Mouse (Mus musculus): ENCODE measurements around the gene Mapk6.
"Not testable (repeated sequence)": the region's sequence is repeated elsewhere in the genome, so short reads cannot be mapped to it uniquely, and the experiment has no call there.

Gene Mapk6

DNA sequence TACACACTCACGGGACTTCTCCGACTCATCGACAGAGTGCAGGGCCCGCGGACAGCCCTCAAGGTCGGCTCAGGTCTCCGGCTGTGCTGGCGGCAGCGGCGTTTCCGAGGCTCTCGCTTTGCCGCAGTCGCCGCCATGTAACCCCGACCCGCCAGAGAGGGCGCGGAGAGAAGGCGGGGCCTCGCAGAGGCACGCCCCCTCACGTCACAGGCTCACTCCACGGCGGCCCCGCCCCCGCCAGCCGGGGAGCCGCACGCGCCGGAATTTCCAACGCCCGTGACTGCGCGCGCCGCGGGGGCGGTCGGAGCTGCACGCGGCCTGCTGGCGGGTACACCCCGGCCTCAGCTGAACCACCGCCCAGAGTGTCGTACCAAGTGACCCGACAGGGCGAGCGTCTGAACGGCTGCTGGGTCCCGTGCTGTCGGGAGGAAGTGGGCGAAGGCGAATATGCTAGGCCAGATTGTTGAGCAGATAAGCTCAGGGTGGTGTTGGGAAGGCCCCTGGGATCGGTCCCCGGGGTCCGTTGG lies at the start of gene Mapk6:
Gene Mapk6 (minus strand): TSS at position 154 of the 527 bp plus-strand sequence.
- peak; percentile 99 for DNase-seq

- no peak for DNase-seq
Measured at GRCm38 (mm10) chr9:75455684-75456083, 45.9 kb upstream of the Mapk6 start.

DNA sequence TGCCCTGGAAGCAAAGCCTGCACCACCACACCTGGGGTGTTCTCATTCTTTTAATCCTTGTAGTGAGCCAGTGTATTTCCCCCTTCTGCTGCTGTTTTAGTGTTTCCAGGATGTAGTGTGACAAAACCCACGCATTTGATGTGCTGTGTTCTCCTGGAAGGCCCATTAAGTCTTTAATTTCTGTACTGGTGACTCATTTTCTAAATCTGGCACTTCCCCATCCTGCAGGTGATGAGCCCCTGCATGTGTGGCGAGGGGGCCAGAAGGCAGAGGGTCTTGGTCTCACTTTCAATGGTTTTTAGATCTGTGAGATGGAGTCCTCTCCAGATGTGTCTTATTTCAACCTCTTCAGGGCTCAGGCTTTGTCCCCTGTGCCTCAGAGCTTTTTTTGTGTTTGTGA lies 44.2 kb upstream of the Mapk6 start:
- no peak for DNase-seq

GRCm38 (mm10) chr9:75448021-75448420 lies 38.2 kb upstream of the Mapk6 start:
- no peak for DNase-seq

DNA sequence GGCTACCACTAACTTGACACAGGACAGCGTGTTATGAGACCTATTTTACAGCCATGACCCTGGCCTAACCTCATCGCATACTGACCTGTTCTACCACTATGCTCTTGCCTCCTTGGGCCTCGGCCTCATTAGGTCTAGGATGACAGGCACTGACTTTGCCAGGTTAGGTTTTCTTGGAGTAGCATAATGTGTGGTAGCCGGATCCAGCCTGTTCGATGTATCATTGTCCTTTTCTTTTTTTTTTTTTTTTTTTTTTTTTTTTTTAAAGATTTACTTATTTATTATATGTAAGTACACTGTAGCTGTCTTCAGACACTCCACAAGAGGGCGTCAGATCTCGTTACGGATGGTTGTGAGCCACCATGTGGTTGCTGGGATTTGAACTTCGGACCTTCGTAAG lies 36.8 kb upstream of the Mapk6 start:
- DNase-seq, result not testable (repeated sequence)

- no peak for DNase-seq
Measured at GRCm38 (mm10) chr9:75444981-75445380, 35.2 kb upstream of the Mapk6 start.

GRCm38 (mm10) chr9:75441691-75442131 lies 31.9 kb upstream of the Mapk6 start:
- DNase-seq, result no peak

- peak; percentile 85 for DNase-seq
Measured at GRCm38 (mm10) chr9:75440796-75441666, 31.2 kb upstream of the Mapk6 start, which contains the start of gene Leo1. TSS of gene Leo1 (plus strand) at chr9:75441524.

GRCm38 (mm10) chr9:75437653-75438385 lies 28.0 kb upstream of the Mapk6 start:
- peak; percentile 53 for DNase-seq

- peak; percentile 86 for DNase-seq
Measured at GRCm38 (mm10) chr9:75435918-75436317, 26.1 kb upstream of the Mapk6 start.

DNA sequence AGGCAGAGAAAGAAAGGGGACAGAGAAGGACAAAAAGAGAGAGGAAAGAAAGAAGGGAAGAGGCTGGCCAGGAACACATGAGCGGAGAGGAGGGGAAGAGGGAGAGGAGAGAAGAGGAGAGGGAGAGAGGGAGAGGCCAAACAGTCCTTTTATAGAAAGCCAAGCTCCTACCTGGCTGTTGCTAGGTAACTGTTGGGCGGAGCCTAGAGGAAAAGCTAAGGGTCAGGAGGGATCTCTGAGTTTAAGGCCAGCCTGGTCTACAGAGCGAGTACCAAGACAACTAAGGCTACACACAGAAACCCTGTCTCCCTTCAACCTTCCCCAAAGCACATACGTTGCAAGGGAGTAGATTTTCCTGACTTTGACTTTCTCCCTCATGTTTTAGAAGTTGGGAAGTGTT lies 25.5 kb upstream of the Mapk6 start:
- DNase-seq, result no peak

- no peak for DNase-seq
Measured at GRCm38 (mm10) chr9:75434872-75435271, 25.1 kb upstream of the Mapk6 start.

- peak; percentile 74 for DNase-seq
Measured at GRCm38 (mm10) chr9:75434172-75434793, 24.5 kb upstream of the Mapk6 start.

DNA sequence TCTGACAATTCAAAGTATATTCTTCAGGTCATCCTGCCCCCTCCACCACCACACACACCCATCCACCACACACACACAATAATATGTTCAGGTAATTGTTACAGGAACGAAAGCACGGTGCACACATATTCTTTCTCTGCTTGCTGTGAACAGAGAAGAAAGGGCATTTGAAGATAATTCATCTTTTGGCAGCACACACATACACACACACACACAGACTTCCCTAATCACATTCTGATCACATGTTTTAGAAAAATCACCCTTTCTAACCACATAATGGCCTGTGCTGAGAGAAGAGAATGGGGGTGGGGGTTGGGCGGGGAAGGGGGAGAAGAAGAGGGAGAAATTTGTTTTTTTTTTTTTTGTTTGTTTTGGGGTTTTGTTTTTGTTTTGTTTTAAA lies 22.9 kb upstream of the Mapk6 start:
- no peak for DNase-seq

GRCm38 (mm10) chr9:75430822-75431621 lies 21.2 kb upstream of the Mapk6 start:
- DNase-seq, result no peak

DNA sequence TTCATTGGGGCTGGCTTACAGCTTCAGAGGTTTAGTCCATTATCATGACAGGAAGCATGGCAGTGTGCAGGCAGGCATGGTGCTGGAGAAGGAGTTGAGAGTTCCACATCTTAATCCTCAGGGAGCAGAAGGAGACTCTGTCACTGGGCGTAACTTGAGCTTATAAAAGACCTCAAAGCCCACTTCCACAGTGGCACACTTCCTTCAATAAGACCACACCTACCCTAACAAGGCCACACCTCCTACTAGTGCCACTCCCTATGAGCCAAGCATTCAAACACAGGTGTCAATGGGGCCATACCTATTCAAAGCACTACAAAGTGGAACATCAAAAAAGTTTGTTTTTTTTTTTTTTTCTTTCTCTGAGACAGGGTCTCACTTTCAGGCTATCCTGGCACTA lies 19.9 kb upstream of the Mapk6 start:
- no peak for DNase-seq

- DNase-seq, result no peak
Measured at GRCm38 (mm10) chr9:75429040-75429439, 19.2 kb upstream of the Mapk6 start.

GRCm38 (mm10) chr9:75428274-75428600 lies 18.4 kb upstream of the Mapk6 start:
- no peak for DNase-seq

- no peak for DNase-seq
Measured at GRCm38 (mm10) chr9:75427366-75428273, 17.8 kb upstream of the Mapk6 start.

DNA sequence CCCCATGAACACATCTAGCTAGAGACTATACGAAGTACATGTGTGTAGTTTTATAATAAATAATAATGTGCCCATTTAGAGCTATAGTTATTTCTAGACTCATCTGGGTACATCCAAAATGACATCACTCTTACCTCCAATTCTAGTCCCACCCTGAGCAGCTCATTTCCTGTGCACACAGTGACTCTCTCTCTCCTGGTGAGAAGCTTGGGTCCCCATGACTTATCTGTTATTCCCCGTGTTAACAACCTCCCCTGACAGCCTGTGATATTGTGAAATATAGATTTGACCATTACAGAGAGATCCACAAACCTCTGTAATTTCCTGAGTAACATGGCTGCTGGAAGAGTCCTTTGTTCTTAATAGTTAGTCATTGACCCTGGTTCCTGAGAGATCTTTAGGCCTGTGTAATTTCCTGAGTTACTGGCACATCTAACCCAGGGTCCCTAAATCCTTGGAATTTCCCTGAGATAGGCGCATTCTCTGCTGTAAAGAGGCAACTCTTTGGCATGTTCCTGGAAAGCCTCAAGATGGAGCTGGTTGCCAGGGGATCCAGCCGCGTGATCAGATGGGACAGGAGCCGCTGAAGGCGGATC lies 16.1 kb upstream of the Mapk6 start:
- no peak for DNase-seq

Measured in lung, postnatal 14 days (tissue).